Mouse (Mus musculus) layer of hippocampus, adult 8-10 months (tissue): ENCODE measurements around the gene Naip5. TPM values are rescaled to one million over a fixed set of nuclear protein-coding genes. Genes with fewer than 3 reads are reported as not detected.
"Not testable (repeated sequence)": the region's sequence is repeated elsewhere in the genome, so short reads cannot be mapped to it uniquely, and the experiment has no call there.

ENCODE experiments used
- DNase-seq, 2 experiments: peaks; one replicate each; pipeline ENCODE4 v3.0.0; 2022; ENCODE audit warnings: low spot score in 2 of 2
- total RNA-seq, 4 experiments: library from RNA; stranded (reverse); gene quantifications; 2 replicates each; pipeline ENCODE4 v1.2.4; 2022

Gene Naip5
- 1 to 10 TPM in 2 of 4 experiments, under 1 TPM in 2; 0.37 to 2.8 (median 1.7) TPM for total RNA-seq

- not testable (repeated sequence) for DNase-seq
Observed at GRCm38 (mm10) chr13:100246223-100246622, at the start of gene Naip5. Naip5 (minus strand) TSS chr13:100246323.

- DNase-seq = no peak
Observed at GRCm38 (mm10) chr13:100284611-100285010, 38.5 kb upstream of the Naip5 start.

- not testable (repeated sequence) for DNase-seq
Observed at GRCm38 (mm10) chr13:100271474-100272132, 25.5 kb upstream of the Naip5 start.

- DNase-seq = not testable (repeated sequence)
Observed at GRCm38 (mm10) chr13:100256996-100257395, 10.9 kb upstream of the Naip5 start.

GRCm38 (mm10) chr13:100255925-100256324 lies 9.8 kb upstream of the Naip5 start:
- DNase-seq = not testable (repeated sequence)

GRCm38 (mm10) chr13:100251897-100252296 lies 5.8 kb upstream of the Naip5 start:
- not testable (repeated sequence) for DNase-seq

- DNase-seq = not testable (repeated sequence)
Observed at GRCm38 (mm10) chr13:100246896-100247519, 885 bp upstream of the Naip5 start.

- no peak for DNase-seq
Observed at GRCm38 (mm10) chr13:100243702-100244101, 2.4 kb downstream of the Naip5 start.

- not testable (repeated sequence) for DNase-seq
Observed at GRCm38 (mm10) chr13:100213683-100214082, 32.4 kb downstream of the Naip5 start.

- no peak for DNase-seq
Observed at GRCm38 (mm10) chr13:100210540-100210939, 35.6 kb downstream of the Naip5 start.

- no peak for DNase-seq
Observed at GRCm38 (mm10) chr13:100203319-100203718, 42.8 kb downstream of the Naip5 start.

- not testable (repeated sequence) for DNase-seq
Observed at GRCm38 (mm10) chr13:100201659-100202333, 44.3 kb downstream of the Naip5 start, which contains the start of gene Naip2. Naip2 (minus strand) TSS chr13:100202092.

- no peak for DNase-seq
Observed at GRCm38 (mm10) chr13:100200778-100201177, 45.3 kb downstream of the Naip5 start.

- no peak for DNase-seq
Observed at GRCm38 (mm10) chr13:100195421-100195820, 50.7 kb downstream of the Naip5 start.

GRCm38 (mm10) chr13:100183111-100183510 lies 63.0 kb downstream of the Naip5 start:
- DNase-seq = not testable (repeated sequence)

- not testable (repeated sequence) for DNase-seq
Observed at GRCm38 (mm10) chr13:100174360-100174759, 71.8 kb downstream of the Naip5 start.

- DNase-seq = not testable (repeated sequence)
Observed at GRCm38 (mm10) chr13:100166378-100166777, 79.7 kb downstream of the Naip5 start.

- DNase-seq = not testable (repeated sequence)
Observed at GRCm38 (mm10) chr13:100162467-100162866, 83.7 kb downstream of the Naip5 start.
